Mouse (Mus musculus): Measurements from ENCODE around the gene Bace2.
A peak's percentile ranks its signal among the peaks of the same experiment; 100 is the strongest.

The Bace2 gene

GRCm38 (mm10) chr16:97356499-97357187 is at the start of gene Bace2:
TSS of gene Bace2 (plus strand) at chr16:97356742.
- DNase-seq (ENCODE audit: low spot score in 2 of 2), result peak; percentile 74 to 81

- no peak for DNase-seq (ENCODE audit: low spot score in 2 of 2)
Measured at GRCm38 (mm10) chr16:97307594-97307993, 48.9 kb upstream of the Bace2 start.

- no peak for DNase-seq (ENCODE audit: low spot score in 2 of 2)
Measured at GRCm38 (mm10) chr16:97309796-97310569, 46.6 kb upstream of the Bace2 start.

GRCm38 (mm10) chr16:97310570-97310846 is 46.0 kb upstream of the Bace2 start:
- no peak for DNase-seq (ENCODE audit: low spot score in 2 of 2)

GRCm38 (mm10) chr16:97312960-97313686 is 43.4 kb upstream of the Bace2 start:
- DNase-seq (ENCODE audit: low spot score in 2 of 2), result peak; percentile 71 to 75

- DNase-seq (ENCODE audit: low spot score in 2 of 2), result no peak
Measured at GRCm38 (mm10) chr16:97321576-97321975, 35.0 kb upstream of the Bace2 start.

GRCm38 (mm10) chr16:97322604-97323003 is 33.9 kb upstream of the Bace2 start:
- no peak for DNase-seq (ENCODE audit: low spot score in 2 of 2)

GRCm38 (mm10) chr16:97325975-97326374 is 30.6 kb upstream of the Bace2 start:
- DNase-seq (ENCODE audit: low spot score in 2 of 2), result no peak

GRCm38 (mm10) chr16:97328602-97329001 is 27.9 kb upstream of the Bace2 start:
- no peak for DNase-seq (ENCODE audit: low spot score in 2 of 2)

- DNase-seq (ENCODE audit: low spot score in 2 of 2), result no peak
Measured at GRCm38 (mm10) chr16:97353013-97353412, 3.5 kb upstream of the Bace2 start.

- no peak for DNase-seq (ENCODE audit: low spot score in 2 of 2)
Measured at GRCm38 (mm10) chr16:97354632-97355031, 1.9 kb upstream of the Bace2 start.

GRCm38 (mm10) chr16:97357188-97357821 is 763 bp downstream of the Bace2 start:
- DNase-seq (ENCODE audit: low spot score in 2 of 2), result peak; percentile 62 to 79

- peak; percentile 45 to 69 for DNase-seq (ENCODE audit: low spot score in 2 of 2)
Measured at GRCm38 (mm10) chr16:97362231-97362888, 5.8 kb downstream of the Bace2 start.

- no peak for DNase-seq (ENCODE audit: low spot score in 2 of 2)
Measured at GRCm38 (mm10) chr16:97366141-97366540, 9.6 kb downstream of the Bace2 start.

- peak; percentile 46 to 65 for DNase-seq (ENCODE audit: low spot score in 2 of 2)
Measured at GRCm38 (mm10) chr16:97370258-97370657, 13.7 kb downstream of the Bace2 start.

GRCm38 (mm10) chr16:97387955-97388354 is 31.4 kb downstream of the Bace2 start:
- no peak for DNase-seq (ENCODE audit: low spot score in 2 of 2)

GRCm38 (mm10) chr16:97391289-97391688 is 34.7 kb downstream of the Bace2 start:
- DNase-seq (ENCODE audit: low spot score in 2 of 2), result no peak

- DNase-seq (ENCODE audit: low spot score in 2 of 2), result no peak
Measured at GRCm38 (mm10) chr16:97391701-97392384, 35.3 kb downstream of the Bace2 start.

- no peak for DNase-seq (ENCODE audit: low spot score in 2 of 2)
Measured at GRCm38 (mm10) chr16:97396436-97396835, 39.9 kb downstream of the Bace2 start.

GRCm38 (mm10) chr16:97397945-97398531 is 41.5 kb downstream of the Bace2 start:
- DNase-seq (ENCODE audit: low spot score in 2 of 2), result no peak

- no peak for DNase-seq (ENCODE audit: low spot score in 2 of 2)
Measured at GRCm38 (mm10) chr16:97399991-97400390, 43.4 kb downstream of the Bace2 start.

Data from urinary bladder, postnatal 36 days (tissue).